Mouse (Mus musculus): ENCODE results near the gene Cd4. TPM values are rescaled to one million over a fixed set of nuclear protein-coding genes. Genes with fewer than 3 reads are reported as not detected.
"Not testable (repeated sequence)": the region's sequence is repeated elsewhere in the genome, so short reads cannot be mapped to it uniquely, and the experiment has no call there.

The Cd4 gene
- polyA plus RNA-seq, 2 experiments: 0.10 to 0.26 TPM

GRCm38 (mm10) chr6:124901851-124902250 is 13.8 kb upstream of the Cd4 start:
- DNase-seq (ENCODE audit: low spot score): no peak
- no peak overlapping the region for H3K27ac ChIP-seq (replicated peaks; ENCODE audit: low read depth, low read length)
- H3K4me2 ChIP-seq (replicated peaks; ENCODE audit: low read depth, low read length, severe bottlenecking): no peak overlapping the region
- H3K9ac ChIP-seq (ENCODE audit: low read depth, low read length, severe bottlenecking): no peak overlapping the region
- H3K36me3 ChIP-seq (ENCODE audit: control insufficient read depth, insufficient read depth, low read length): no peaks in the 10 kb centered on the region
- H3K4me3 ChIP-seq (replicated peaks; ENCODE audit: low read length): no peak overlapping the region
- peaks cover 11% of the 10 kb centered on the region; the same call in 1 of the 2 replicates for H3K4me1 ChIP-seq (ENCODE audit: control insufficient read depth, insufficient read depth, low read length)
- no peaks in the 10 kb centered on the region for H3K27me3 ChIP-seq (ENCODE audit: control insufficient read depth, insufficient read depth, low read length)
- ATAC-seq (ENCODE audit: low FRiP score, low read depth): no peak
- no peak for TF ChIP-seq POLR2A (IDR thresholded peaks at IDR 0.05; ENCODE audit: borderline replicate concordance, extremely low read depth, insufficient read depth, insufficient read length)
- H3K9me3 ChIP-seq (ENCODE audit: control insufficient read depth, low read length): no peaks in the 10 kb centered on the region

DNA sequence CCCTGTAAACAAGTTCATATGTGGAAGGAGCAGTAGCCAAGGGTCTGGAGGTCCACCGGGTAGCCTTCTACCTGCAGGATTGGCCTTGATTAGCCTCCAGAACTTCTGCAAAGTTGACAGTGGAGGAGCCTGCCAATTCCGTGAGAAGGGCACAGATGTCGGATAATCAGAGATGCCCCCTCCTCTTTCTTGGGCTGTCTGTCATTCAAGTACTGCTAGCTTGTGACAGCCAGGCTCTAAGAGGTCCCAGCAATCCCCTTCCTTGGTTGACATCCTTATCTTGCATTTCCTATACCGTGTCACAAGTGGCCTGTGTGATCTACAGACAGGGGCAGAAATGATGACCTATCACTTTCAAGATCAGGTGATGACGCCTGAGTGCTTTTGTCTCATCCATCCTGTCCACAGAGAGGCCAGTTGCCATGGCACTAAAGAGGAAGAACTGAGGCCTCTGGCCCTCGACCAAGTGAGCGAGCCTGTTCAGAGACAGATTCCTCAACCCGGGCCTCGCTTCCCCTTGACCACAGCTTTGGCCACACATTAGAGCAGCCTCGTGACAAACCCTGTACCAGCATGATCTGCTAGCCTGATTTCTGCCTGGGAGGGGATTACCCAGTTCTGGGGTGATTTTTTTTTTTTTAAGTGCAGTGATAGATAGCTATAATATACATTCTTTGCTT is 12.9 kb upstream of the Cd4 start:
- H3K4me1 ChIP-seq (ENCODE audit: control insufficient read depth, insufficient read depth, low read length): peaks cover 11% of the 10 kb centered on the region; the same call in 1 of the 2 replicates
- H3K4me3 ChIP-seq (replicated peaks; ENCODE audit: low read length): no peak overlapping the region
- no peak overlapping the region for H3K4me2 ChIP-seq (replicated peaks; ENCODE audit: low read depth, low read length, severe bottlenecking)
- no peak overlapping the region for H3K9ac ChIP-seq (ENCODE audit: low read depth, low read length, severe bottlenecking)
- H3K36me3 ChIP-seq (ENCODE audit: control insufficient read depth, insufficient read depth, low read length): no peaks in the 10 kb centered on the region
- DNase-seq (ENCODE audit: low spot score): no peak
- no peaks in the 10 kb centered on the region for H3K9me3 ChIP-seq (ENCODE audit: control insufficient read depth, low read length)
- H3K27ac ChIP-seq (replicated peaks; ENCODE audit: low read depth, low read length): no peak overlapping the region
- no peaks in the 10 kb centered on the region for H3K27me3 ChIP-seq (ENCODE audit: control insufficient read depth, insufficient read depth, low read length)
- WGBS: 64% methylated on average over 10 of the region's 10 CpGs
- TF ChIP-seq POLR2A (IDR thresholded peaks at IDR 0.05; ENCODE audit: borderline replicate concordance, extremely low read depth, insufficient read depth, insufficient read length): no peak
- ATAC-seq (ENCODE audit: low FRiP score, low read depth): no peak

- H3K4me3 ChIP-seq (replicated peaks; ENCODE audit: low read length): no peak overlapping the region
- H3K9ac ChIP-seq (ENCODE audit: low read depth, low read length, severe bottlenecking): no peak overlapping the region
- DNase-seq (ENCODE audit: low spot score) (no peak), ATAC-seq (ENCODE audit: low FRiP score, low read depth) (no peak)
- no peaks in the 10 kb centered on the region for H3K36me3 ChIP-seq (ENCODE audit: control insufficient read depth, insufficient read depth, low read length)
- H3K27ac ChIP-seq (replicated peaks; ENCODE audit: low read depth, low read length): no peak overlapping the region
- TF ChIP-seq POLR2A (IDR thresholded peaks at IDR 0.05; ENCODE audit: borderline replicate concordance, extremely low read depth, insufficient read depth, insufficient read length): no peak
- no peaks in the 10 kb centered on the region for H3K9me3 ChIP-seq (ENCODE audit: control insufficient read depth, low read length)
- 47% methylated on average over 8 of the region's 8 CpGs for WGBS
- no peak overlapping the region for H3K4me2 ChIP-seq (replicated peaks; ENCODE audit: low read depth, low read length, severe bottlenecking)
- peaks cover 8% of the 10 kb centered on the region; the same call in 1 of the 2 replicates for H3K4me1 ChIP-seq (ENCODE audit: control insufficient read depth, insufficient read depth, low read length)
- no peaks in the 10 kb centered on the region for H3K27me3 ChIP-seq (ENCODE audit: control insufficient read depth, insufficient read depth, low read length)
Measured at GRCm38 (mm10) chr6:124900056-124900800, 12.2 kb upstream of the Cd4 start.

GRCm38 (mm10) chr6:124898359-124898758 is 10.3 kb upstream of the Cd4 start:
- Histone ChIP-seq H3K9ac (ENCODE audit: low read depth, low read length, severe bottlenecking) (no peak overlapping the region), H3K4me1 (ENCODE audit: control insufficient read depth, insufficient read depth, low read length) (no peaks in the 10 kb centered on the region), H3K4me3 (replicated peaks; ENCODE audit: low read length) (no peak overlapping the region), H3K36me3 (ENCODE audit: control insufficient read depth, insufficient read depth, low read length) (no peaks in the 10 kb centered on the region), H3K27me3 (ENCODE audit: control insufficient read depth, insufficient read depth, low read length) (no peaks in the 10 kb centered on the region), H3K27ac (replicated peaks; ENCODE audit: low read depth, low read length) (no peak overlapping the region), H3K4me2 (replicated peaks; ENCODE audit: low read depth, low read length, severe bottlenecking) (no peak overlapping the region), H3K9me3 (ENCODE audit: control insufficient read depth, low read length) (no peaks in the 10 kb centered on the region)
- ATAC-seq (ENCODE audit: low FRiP score, low read depth) (no peak), DNase-seq (ENCODE audit: low spot score) (no peak)
- 44% methylated on average over 3 of the region's 3 CpGs for WGBS
- TF ChIP-seq POLR2A (IDR thresholded peaks at IDR 0.05; ENCODE audit: borderline replicate concordance, extremely low read depth, insufficient read depth, insufficient read length): no peak

GRCm38 (mm10) chr6:124894113-124894512 is 6.1 kb upstream of the Cd4 start:
- not testable (repeated sequence) for H3K9ac ChIP-seq (ENCODE audit: low read depth, low read length, severe bottlenecking); H3K9me3 ChIP-seq (ENCODE audit: control insufficient read depth, low read length); DNase-seq (ENCODE audit: low spot score); H3K27me3 ChIP-seq (ENCODE audit: control insufficient read depth, insufficient read depth, low read length); H3K4me1 ChIP-seq (ENCODE audit: control insufficient read depth, insufficient read depth, low read length); ATAC-seq (ENCODE audit: low FRiP score, low read depth); H3K36me3 ChIP-seq (ENCODE audit: control insufficient read depth, insufficient read depth, low read length); H3K4me2 ChIP-seq (replicated peaks; ENCODE audit: low read depth, low read length, severe bottlenecking); H3K27ac ChIP-seq (replicated peaks; ENCODE audit: low read depth, low read length); H3K4me3 ChIP-seq (replicated peaks; ENCODE audit: low read length)
- 93% methylated on average over 2 of the region's 2 CpGs for WGBS

Data from limb, embryonic 14.5 days (tissue).